Mouse (Mus musculus) naive thymus-derived CD4-positive, alpha-beta T cell, adult 2 months (primary cell): ENCODE data around the gene Cand2.

Source experiments
- DNase-seq: peaks from one replicate; pipeline ENCODE4 v3.0.0-alpha.2; 2011; ENCODE audit warnings: low read depth

The Cand2 gene

DNA sequence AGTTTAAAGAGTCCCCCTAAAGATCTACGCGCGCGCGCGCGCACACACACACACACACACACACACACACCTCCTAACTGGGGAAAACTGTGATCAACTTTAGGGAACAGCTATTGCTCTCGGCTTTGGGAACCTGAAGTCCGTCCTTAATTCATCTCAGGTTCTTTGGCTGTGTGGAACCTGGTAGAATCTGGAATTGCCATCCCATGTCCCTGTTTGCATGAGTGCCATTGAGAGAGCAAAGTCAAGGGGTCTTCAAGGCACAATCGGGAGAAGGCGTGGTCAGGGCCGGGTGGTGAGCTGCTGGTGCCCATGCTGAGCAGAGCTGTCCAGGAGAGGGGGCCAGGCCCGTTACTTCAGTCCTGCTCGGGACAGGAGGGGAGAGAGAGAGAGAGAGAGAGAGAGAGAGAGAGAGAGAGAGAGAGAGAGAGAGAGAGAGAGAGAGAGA, 348 bp upstream of the Cand2 start:
- DNase-seq: peak; percentile 68

DNA sequence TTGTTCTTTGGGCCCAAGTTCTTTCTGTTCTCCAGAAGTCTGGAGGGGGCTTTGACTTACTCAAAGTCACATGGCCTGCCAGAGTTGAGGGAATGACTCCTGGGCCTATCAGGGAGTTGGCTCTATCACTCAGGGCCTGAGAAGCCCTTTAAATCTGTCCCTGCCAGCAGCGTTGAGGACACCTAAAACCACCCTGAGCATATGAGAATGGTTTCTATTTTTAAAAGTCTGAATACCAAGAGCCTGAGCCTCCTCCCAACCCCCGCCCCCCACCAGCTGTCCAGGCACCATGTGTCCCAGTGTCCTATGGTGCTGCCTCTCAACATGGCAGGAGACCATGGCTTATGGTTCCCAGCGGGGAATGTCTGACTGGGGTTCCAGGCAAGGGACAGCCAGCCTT, 1.5 kb downstream of the Cand2 start:
- DNase-seq: no peak

DNA sequence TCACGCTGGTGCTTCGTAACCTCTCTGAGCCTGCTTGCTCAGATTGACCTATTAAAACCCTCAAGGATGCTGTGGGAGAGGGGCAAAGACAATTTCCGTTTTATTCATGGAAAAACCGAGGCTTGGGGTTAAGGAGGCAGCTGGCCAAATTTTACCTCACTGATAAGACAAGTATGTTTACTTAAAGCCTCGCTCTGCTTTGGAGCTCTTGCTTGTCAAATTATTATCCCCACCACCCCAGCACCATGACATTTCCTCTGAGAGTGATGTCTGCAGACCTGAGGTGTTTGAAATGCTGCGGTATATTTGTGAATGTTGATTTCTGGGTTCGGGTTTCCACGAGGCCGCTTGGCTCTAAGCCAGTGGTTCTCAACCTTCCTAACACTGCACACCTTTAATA, 2.0 kb downstream of the Cand2 start:
- no peak for DNase-seq

DNA sequence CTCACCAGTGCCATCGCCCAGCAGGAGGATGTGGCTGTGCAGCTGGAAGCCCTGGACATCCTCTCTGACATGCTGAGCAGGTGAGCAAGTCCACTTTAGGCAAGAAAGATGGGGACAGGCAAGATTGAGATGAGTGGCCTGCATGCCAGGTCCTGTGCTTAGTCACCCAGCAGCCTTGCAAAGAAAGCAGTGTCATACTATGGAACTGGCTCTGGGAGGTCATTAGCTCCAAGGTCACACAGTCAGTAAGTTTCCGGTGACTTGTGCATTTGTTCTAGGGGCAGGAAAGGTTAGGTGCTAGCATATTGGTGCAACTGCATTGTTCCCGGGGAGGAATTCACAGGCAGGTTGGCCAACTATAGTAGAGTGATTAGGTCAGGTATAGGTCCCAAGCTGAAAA, 8.4 kb downstream of the Cand2 start:
- no peak for DNase-seq

DNA sequence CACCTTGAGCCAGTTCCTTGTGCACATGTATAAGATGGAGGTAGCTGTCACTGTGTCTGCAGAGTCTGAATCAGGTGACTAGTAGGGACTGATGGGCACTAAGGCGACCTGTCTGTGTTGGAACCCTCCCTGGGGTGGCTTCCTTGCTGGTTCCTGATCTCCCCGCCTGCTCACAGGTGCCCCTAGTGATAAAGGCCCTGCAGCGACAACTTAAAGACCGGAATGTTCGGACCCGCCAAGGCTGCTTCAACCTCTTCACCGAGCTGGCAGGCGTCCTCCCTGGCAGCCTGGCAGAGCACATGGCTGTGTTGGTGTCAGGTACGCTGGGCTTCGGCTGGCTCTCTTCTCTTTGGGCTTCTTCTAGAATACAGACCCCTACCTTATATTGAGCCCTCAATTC, 16.7 kb downstream of the Cand2 start:
- DNase-seq: no peak

DNA sequence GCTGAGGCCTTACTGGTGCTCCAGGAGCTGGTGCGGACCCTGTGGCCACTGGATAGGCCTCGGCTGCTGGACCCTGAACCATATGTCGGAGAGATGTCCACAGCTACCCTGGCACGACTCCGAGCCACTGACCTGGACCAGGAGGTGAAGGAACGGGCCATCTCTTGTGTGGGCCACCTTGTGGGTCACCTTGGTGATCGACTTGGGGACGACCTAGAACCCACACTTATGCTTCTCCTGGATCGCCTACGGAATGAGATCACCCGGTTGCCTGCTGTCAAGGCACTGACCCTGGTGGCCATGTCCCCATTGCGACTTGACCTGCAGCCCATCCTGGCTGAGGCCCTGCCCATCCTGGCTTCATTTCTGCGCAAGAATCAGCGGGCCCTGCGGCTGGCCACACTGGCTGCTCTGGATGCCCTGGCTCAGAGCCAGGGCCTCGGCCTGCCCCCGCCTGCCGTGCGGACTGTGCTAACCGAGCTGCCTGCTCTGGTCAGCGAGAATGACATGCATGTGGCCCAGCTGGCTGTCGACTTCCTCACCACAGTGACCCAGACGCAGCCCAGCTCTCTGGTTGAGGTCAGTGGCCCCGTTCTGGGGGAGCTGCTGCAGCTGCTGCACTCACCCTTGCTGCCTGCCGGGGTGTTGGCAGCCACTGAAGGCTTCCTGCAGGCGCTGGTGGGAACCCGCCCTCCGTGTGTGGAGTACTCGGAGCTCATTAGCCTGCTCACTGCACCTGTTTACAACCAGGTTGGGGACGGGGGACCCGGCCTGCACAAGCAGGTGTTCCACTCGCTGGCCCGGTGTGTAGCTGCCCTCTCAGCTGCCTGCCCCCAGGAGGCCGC, 17.7 kb downstream of the Cand2 start:
- no peak for DNase-seq

DNA sequence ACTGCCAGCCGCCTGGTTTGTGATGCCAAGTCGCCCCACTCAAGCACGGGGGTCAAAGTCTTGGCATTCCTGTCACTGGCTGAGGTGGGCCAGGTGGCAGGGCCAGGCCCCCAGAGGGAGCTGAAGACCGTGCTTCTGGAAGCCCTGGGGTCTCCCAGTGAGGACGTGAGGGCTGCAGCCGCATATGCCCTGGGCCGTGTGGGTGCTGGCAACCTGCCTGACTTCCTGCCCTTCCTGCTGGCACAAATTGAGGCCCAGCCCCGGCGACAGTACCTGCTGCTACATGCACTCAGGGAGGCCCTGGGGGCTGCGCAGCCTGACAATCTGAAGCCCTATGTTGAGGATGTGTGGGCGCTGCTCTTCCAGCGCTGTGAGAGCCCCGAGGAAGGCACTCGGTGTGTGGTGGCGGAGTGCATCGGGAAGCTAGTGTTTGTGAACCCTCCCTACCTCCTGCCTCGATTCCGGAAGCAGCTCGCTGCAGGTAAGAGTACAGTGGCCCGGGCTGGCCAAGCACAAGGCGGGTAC, 18.4 kb downstream of the Cand2 start:
- peak; percentile 75 for DNase-seq

DNA sequence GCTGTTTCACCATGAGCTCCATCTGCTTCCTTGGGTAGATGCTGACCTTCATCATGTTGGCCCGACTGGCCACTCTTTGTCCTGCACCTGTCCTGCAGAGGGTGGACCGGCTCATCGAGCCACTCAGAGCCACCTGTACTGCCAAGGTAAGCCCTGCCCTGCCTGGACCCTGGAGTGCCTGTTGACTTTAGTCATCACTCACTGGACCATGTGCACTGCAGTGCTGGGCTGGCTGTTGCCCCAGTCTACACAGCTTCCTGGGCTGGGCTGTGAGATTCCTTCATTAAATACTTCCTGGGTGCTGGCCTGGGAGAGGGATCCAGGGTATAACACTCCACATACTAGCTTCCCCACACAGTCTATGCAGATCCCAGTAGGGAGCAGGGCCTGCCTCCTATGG, 27.5 kb downstream of the Cand2 start:
- DNase-seq: no peak

DNA sequence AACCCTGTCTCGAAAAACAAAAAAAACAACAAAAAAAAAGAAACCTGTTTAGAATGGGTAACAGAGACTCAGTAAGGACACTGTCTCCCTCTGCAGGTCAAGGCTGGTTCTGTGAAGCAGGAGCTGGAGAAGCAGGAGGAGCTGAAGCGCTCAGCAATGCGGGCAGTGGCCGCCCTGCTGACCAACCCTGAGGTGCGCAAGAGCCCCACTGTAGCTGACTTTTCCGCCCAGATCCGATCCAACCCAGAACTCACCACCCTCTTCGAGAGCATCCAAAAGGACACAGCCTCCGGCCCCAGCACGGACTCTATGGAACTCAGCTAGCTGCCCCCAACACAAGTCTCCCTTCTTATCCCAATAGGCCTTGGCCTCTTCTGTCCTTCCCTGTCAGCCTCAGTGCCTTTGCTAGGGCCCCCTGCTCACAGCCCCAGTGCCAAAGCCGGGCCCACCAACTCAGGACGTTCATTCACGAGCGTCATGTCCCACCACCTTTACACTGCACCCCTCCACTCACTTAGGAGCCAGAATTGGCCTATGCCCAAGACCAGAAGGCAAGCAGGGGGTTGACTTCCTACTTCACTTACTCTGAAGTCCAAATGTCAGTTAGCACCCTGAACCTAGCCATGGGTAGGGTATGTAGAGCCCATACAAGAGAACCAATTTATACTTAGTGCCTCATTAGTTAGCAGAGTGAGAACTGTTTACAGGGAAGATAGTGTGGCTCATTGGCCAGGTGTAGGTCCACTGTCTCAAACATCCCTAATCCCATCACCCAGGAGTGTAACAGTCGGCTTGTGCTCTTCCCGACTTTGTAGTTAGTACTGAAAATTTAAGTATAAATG, 29.4 kb downstream of the Cand2 start:
- peak; percentile 78 for DNase-seq

DNA sequence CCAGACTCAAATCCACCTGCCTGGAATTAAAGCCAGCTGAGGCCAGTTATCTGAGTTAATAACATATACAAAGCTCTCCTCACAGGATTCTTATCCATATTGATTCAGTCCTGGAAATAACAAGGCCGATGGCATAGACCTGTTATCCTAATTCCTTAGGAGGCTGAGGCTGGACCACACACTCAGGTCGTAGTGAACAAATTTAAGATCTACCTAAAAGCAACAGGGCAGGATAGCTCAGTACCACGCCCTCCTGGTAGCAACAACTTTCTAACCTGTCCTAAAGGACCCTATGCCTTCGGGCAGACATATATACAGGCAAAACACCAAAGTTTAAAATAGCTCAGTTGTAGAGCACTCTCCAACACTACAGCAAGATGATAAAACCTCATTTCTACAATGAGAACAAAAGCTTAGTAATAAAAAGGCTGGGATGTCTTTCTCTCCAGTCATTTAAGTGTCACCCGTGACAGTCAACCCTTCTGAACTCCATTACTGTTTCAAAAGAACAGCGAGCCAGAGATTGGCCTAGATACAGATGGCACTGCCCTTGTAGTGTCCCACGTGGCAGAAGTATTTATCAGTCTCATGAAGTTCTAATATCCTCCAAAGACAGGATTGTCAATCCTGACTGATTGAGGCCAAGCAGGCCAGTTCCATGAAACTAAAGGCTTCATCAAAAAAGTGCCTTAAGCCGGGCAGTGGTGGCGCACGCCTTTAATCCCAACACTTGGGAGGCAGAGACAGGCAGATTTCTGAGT, 30.3 kb downstream of the Cand2 start:
- peak; percentile 14 for DNase-seq

DNA sequence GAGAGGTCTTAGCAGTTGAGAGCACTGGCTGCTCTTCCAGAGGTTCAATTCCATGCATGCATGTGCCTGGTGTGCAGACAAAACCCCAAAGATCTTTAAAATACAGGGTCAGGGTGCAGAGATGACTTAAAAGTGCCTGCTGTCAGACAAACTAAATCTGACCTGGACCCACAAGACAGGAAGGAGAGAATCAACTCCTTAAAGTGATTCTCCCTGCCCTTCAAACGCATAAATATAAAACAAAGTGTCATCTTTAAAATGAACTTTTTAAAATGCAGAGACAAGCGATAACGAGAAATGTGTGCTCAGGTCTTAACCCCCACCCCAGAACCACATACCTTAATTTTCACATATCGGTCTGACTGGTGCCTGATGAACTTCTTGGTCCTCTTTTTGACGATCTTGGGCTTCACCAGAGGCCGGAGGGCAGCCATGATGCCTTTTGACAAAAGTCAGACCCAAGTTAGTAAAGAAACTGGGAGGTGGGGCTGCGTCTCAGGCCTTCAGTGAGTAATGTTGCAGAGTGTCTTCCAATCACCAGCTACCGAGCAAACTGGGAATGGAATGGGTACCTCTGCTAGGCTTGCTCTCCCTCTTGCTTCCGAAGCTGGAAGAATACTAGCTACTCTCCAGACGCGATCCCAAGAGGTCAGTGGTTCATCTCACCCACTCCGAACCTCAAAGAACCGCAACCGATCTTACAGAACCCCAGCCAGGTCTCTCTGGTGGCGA, 33.3 kb downstream of the Cand2 start:
- DNase-seq: peak; percentile 15

DNA sequence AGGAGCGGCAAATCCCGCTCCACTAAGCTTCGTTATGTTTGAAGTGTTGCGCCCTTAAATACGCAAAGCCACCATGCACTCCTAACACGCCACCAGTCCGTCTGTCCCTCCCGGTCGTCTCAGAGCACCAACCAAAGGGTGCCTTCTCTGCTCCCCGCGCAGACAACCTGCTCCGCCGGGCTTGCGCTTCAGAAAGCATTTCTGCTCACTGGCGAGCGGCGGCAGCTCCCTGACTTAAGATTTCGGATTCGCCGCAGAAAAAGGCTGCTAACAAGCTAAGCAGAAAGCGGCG, 33.8 kb downstream of the Cand2 start:
- DNase-seq: no peak

DNA sequence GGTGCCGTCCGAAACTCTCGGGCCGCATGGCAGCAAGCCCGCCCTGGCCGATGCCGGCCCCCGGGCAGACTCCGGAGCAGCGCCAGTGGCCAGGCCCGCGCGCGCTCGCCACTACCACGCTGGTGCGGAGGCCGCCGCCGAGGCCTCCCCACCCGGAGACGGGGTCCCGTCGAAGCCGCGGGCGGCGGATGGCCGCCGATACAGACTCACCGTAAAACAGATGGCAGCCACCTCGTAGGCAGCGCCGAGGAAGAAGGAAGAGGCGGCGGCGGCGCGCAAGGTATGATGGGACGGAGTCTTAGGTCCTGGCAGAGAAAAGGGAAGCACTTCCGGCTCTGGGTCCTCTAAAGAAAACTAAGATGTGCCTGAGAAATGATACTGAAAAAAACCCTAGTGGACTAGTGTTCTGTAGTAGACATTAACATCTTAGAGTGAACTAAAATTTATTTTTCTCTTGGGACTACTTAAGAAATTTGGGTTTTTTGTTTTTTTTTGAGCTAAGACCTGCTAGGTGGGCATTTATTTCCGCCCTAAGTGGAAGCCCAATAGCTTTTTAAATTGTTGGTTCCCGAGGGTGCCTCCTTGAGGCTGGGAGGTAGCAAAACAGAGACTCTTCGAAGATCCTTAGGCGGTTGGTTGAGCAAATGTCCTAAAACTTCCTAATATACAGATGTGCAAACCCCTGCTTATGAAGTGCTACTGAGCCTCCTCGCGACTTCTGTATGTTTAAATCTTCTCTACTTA, 34.3 kb downstream of the Cand2 start, which contains the start of gene Rpl32:
TSS of gene Rpl32 (minus strand) at position 260 of the 744 bp plus-strand sequence.
- peak; percentile 96 for DNase-seq

DNA sequence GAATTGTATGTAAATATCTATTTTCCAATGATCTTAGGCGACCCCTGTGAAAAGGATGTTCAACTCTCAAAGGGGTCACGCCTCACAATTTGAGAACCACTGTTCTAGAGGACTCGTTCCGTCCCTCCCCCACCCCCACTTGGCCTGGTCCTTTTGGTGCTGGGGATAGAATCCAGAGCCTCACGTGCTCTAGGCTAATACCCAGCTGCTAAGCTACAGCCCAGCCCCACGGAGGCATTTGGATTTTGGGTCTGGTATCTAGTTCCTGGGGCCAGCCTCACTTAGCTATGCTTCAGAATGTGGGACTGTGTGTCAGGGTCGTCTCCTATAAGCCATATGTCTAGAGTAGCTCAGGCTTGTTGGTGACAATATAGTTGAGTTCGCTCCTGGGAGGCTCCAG, 37.3 kb downstream of the Cand2 start:
- DNase-seq: no peak

DNA sequence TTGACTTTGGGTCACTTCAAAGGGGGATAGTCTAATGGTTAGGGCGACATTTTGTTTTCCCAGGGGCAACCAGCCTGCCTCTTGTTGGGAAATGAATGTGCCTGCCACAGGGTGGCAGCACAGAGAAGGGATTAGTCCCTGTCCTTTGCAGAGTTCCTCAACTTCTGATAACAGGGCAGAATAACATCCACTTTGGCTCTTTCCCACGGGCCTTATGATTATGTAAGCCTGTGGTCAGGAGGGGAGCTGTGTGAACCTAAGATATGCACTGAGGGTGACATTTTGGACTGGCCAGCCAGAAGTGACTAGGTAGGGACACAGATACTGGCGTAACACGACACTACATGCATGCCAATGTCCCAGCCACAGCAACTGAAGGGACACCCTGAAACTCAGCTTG, 39.8 kb downstream of the Cand2 start:
- DNase-seq: peak; percentile 69

DNA sequence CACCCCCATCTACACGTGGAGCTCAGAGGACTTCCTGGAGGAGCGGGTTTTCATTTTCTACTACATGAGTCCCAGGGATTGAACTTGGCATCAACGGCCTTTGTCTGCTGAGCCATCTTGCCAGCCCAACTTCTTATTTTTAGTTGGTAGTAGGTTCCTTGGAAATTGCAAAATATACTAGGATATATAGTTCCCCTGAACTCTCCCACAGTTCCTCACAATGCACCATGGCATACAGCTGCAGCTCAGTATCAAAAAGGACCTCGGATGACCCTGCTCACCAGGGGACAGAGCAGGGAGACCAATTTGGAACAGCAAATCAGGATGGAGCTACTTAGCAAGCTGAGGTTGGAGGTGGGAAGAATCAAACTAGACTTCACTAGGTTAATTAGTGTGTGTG, 40.7 kb downstream of the Cand2 start:
- DNase-seq: no peak

DNA sequence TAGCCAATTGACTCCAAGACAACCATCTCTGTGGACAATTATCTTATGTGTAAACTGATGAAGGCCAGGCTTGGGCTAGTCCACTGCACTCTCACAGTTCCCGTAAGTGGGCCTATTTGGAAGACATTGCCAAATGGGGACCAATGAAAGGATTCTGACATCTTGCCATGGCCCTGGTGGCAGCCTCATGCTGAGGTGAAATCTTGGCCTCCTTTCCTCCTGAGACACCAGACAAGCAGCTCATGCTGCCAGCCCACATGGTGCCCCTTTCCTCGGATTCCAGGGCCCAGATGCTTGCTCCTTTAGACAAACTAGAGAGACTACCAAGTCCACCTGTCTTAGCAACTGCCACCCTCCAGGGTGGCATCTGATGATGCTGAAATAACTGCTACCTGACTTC, 43.8 kb downstream of the Cand2 start:
- DNase-seq: no peak

DNA sequence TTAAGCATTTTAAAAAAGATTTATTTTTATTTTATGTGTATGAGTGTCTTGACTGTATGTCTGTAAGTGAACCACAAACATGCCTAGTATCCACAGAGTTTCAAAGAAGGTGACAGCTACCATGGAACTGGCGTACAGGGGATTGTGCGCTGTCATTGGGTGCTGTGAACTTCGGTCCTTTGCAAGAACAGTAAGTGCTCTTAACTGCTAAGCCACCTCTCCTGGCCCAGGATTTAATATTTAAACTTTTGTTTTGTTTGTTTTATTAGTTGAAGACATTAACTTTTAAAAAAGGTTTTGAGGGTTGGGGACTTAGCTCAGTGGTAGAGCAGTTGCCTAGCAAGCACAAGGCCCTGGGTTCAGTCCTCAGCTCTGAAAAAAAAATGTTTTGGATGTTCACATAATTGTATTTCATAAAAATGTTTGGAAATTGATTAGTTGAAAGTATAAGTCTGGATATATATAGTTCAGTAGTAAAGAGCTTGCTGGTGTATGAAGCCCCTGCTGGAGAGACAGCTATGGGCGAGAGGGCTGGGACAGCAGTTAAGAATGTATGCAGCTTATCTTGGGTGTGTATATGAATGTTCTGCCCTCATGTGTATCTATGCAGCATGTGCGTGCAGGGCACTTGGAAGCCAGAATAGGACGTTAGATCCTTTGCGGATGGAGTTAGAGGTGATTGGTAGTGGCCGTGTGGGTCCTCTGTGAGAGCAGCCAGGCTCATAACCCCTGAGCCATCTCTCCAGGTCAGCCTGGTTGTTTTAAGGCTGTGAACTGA, 47.1 kb downstream of the Cand2 start:
- DNase-seq: no peak

DNA sequence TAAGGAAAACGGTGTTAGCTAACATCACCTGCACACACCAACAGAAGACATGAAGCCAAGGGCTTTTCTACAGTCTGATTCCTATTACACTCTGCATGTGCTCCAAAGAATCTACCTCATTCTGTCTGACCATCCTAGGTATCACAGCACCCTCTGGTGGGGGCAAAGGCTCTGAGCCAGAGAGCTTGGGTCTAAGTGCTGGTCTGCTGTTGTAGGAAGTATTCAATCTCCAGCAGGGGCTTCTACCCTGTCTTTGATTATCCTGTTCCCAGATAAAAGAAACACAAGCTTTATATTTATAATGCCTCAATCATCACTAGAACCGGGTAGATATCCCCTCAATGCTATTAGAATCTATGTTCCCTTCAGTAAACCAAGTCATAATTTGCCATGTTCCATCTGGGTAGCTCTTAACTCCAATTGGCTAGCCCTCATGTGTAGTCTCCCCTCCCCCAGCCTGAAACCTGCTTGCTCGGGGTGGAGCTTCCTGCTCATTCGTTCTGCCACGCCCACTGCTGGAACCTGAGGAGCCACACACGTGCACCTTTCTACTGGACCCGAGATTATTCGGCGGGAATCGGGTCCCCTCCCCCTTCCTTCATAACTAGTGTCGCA, 49.6 kb downstream of the Cand2 start:
- peak; percentile 92 for DNase-seq
